Mouse (Mus musculus): ENCODE measurements at regions not wholly inside any gene's neighbourhood (a gene's known extent, or its start where the extent isn't known, plus 50 kb on each side); places are given as distances from the start of the nearest gene placed in this dataset.

DNA sequence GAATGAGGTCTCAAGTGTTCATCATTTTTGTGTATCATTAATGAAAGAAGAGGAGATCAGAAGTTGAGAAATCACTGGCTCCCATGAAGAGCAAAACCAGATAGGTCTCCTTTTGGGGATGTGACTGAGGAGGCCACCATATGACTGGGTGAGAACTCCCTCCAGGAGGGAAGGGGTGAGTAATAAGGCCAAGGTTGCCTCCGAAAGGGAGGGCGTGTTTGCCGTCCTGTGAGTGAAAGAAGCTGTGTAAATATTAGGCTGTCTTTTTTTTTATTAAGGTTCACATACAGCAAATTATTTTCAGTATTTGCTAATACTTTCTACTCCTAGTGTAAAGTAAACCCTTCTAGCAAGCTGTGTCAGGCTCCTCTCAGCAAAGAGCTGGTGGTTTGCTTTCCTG lies 116.7 kb upstream of the Pik3r1 start:
- peak; percentile 29 for DNase-seq

DNA sequence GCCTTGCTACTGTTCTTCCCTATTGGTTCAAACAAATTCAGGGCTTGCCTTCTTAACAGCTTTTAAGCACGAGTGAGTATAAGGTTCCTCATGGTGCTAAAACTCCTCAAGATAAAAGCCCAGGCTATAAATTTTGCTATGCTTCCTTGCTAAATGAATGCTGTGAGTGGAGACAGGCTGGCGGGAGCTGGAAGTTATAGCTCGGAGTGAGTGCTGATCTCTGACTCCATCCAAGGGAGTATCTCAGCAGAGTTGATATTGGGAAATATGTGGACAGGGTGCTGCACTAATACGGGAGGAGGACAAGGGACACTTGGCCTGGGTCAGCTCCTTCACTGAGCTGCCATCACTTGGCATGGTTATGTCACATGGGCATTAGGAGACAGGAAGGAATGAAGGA lies 123.5 kb upstream of the Pik3r1 start:
- DNase-seq = no peak

GRCm38 (mm10) chr13:101893035-101893600 lies 125.1 kb upstream of the Pik3r1 start:
- DNase-seq = no peak

- no peak for DNase-seq
Measured at GRCm38 (mm10) chr13:101895161-101895560, 127.1 kb upstream of the Pik3r1 start.

- no peak for DNase-seq
Measured at GRCm38 (mm10) chr13:101895686-101896085, 127.7 kb upstream of the Pik3r1 start.

GRCm38 (mm10) chr13:101896946-101897345 lies 128.9 kb upstream of the Pik3r1 start:
- DNase-seq = no peak

- DNase-seq = no peak
Measured at GRCm38 (mm10) chr13:101902213-101902612, 134.2 kb upstream of the Pik3r1 start.

- no peak for DNase-seq
Measured at GRCm38 (mm10) chr13:101905909-101906676, 138.1 kb upstream of the Pik3r1 start.

DNA sequence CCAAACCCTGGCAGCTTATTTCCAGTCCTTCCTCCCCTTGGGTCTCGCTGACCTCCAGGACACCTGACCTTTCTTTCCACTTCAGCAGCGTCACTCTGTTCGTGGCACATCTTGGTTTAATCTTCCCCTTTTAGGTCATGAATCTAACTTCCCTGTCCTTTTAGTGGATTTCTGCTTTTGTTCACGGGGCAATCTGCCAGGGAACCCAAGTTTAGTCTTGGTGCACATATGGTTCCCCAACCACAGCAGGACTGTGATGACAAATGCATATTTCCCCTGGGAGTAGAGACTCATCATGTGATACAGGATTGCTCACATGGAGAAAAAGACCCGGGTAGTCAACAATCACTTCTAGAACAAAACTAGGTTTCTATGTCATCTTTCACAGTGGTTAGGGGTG lies 141.0 kb upstream of the Pik3r1 start:
- no peak for DNase-seq

DNA sequence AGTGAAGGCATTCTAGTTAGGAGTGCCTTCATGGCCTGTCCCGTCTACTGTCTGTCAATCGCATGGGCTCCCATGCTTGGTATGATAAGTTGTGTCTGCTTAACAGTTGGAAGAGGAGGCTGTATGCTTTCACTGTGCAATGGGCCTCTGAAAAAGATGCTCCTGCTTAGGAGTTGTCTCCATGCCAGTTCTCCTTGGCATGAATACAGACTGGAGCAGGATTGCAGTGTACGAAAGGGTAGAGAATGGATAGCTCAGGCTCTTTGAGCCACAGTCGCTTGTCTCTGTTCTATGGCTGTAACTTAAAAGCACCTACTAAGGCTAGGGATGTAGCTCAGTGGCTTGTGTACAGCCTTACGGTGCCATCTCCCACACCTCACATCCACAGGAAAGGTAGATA lies 142.7 kb upstream of the Pik3r1 start:
- DNase-seq = no peak

DNA sequence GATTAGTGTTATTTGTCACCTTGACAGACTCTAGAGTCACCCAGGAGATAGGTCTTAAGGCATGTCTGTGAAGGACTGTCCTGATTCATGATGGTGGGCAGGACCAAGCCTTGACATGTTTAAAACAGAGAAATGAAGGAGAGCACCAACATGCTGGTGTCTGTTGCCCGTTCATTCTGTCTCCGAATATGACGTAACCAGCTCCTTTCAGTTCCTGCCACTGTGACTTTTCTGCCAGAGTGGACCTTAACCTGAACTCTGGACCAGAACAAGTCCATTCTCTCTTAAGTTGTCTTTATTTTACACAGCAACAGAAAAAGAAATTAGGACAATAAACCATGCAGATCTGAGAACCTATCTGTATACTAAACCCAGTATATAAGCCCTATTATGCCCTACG lies 146.1 kb upstream of the Pik3r1 start:
- no peak for DNase-seq

GRCm38 (mm10) chr13:101914691-101915541 lies 146.9 kb upstream of the Pik3r1 start:
- DNase-seq = peak; percentile 23

- DNase-seq = no peak
Measured at GRCm38 (mm10) chr13:101915542-101915941, 147.5 kb upstream of the Pik3r1 start.

DNA sequence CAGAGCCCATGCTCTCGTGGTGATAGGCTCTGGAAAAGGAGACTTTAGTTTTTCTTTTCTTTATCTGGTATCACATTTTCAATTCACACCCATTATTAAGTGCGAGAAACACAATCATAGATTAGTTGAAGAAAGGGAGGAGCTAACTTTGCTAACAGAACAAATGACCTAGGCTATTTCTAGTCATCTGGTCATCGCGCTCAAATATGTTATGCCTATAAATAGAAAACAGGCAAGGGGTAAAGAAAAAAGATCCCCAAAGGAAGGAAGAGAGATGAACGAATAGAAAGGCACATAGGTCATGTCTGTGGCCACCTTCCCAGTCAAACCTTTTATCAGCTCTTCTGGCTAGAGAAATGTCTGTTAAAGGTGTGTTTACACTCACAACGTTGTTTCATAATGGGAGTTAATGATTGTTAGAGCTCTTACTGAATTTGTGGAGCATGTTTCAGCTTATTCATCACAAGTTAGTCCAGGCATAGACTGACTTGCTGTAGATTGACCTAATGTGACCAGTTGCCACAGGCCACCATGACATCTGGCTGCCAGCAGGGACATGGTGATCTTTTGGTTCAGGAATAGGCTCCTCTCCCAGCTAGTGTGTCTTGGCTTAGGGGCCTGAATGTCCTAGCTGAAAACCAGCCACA lies 148.1 kb upstream of the Pik3r1 start:
- no peak for DNase-seq

GRCm38 (mm10) chr13:101916876-101917275 lies 148.9 kb upstream of the Pik3r1 start:
- DNase-seq = no peak

DNA sequence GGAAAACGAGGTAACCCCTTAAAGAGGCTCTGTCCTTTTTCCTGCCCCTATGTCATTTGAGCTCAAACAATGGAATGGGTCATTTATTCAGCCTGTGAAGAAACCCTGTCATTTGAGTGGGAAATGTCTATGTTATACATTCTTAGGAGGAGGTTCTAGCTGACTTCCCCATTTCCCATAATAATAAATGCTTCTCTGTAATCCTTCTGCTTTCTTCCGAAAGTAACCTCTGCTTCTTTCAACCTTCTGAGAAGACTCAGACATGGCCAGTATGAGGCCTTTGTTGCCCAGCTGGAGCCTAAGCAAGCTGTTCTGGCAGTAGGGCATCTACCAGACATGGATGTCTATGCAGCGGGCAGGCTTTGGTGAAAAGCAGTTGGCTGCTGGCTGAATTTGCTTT lies 150.2 kb upstream of the Pik3r1 start:
- DNase-seq = no peak

GRCm38 (mm10) chr13:101919266-101919665 lies 151.2 kb upstream of the Pik3r1 start:
- DNase-seq = no peak

DNA sequence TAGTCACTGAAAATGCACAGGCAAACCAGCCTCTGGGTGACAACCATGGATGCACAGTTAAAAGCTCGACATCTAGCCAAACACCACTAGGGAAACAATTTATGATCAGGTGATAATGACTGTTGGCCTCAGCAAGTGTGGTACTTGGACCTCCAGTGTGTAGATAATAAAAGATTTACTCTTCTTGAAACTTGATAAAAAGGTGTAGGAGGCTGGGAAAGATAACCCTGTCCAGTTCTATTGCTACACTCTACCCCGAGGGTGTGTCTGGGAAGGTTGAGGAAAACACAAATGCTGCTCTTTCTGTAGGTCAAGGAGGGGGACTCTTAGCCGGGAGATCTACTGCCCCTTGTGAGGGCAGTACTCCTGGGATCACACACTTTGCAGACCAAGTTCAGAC lies 152.4 kb upstream of the Pik3r1 start:
- DNase-seq = no peak

DNA sequence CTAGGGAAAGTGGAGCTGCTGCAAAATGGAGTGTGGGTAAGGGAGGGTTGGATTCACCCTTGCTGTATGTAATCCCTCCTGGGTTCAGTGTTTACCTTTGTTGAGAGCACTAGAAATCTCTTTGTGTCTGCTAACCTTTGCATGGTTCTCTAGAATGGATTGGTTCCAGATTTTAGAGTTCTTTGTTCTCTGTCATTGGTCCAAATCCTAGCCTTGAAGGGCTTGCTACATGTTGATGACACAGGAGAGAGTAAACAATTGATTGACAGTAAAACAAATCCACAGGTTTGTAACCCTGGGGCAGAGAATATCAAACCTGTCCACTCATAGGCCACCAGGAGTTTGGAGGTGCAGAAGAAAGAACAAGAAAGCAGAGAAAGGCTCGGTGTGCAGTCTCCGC lies 156.6 kb upstream of the Pik3r1 start:
- no peak for DNase-seq

- DNase-seq = no peak
Measured at GRCm38 (mm10) chr13:101931264-101931663, 163.2 kb upstream of the Pik3r1 start.

DNA sequence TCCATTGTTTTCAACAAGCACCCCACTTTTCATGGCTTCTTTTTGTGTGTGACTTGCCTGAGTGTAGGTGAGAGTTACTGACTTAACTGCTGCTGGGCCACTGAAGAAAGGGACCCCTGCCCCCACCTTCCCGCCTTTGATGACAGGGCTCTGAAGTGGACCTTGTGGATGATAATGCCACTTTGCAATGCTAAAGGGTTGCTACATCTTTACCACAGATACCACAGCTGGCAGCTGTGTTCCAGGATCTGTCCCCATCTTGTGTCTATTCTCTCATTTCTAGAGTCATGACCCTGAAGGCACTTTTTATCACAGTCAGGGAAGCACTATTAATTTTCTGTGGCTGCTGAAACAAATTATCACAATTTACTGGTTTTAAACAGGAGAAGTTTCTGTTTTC lies 163.9 kb upstream of the Pik3r1 start:
- no peak for DNase-seq

DNA sequence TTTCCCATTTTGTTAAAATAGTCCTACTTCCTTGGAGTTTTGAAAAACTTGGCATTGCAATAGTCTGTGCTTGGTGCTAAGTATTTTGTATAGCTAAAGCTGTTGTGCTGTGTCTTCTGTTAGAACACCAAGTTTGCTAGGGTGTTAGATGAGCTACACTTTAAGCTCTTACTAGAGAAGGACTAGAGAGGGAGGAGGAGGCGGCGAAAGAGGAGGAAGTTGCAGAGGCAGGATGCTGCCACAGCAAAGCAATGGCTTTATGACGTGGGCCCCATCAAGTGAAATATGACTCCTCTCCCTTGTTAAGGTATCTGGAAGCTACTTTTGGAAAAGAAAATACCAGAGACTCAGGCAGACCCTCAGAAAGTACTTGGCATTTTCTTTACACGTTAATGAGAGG lies 167.8 kb upstream of the Pik3r1 start:
- no peak for DNase-seq

DNA sequence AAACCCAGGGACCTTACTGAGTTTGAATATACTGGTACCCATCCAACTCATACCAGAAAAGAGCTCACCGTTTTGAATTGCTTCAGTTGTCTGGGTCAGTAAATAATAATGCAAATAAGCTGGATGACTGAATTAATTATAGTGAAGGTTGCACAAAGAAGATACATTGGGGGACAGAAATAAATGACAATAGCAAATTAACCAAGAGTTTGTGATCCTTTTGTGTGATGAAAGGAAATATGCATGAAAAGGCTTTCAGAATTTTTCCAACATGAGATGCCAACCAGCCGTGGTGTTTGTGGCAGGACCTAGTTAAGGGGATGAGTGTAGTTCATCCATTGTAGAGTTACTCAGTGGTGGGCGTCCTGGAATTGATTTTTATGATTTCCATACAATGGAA lies 186.5 kb upstream of the Pik3r1 start:
- no peak for DNase-seq
